In the genomic region with DNA sequence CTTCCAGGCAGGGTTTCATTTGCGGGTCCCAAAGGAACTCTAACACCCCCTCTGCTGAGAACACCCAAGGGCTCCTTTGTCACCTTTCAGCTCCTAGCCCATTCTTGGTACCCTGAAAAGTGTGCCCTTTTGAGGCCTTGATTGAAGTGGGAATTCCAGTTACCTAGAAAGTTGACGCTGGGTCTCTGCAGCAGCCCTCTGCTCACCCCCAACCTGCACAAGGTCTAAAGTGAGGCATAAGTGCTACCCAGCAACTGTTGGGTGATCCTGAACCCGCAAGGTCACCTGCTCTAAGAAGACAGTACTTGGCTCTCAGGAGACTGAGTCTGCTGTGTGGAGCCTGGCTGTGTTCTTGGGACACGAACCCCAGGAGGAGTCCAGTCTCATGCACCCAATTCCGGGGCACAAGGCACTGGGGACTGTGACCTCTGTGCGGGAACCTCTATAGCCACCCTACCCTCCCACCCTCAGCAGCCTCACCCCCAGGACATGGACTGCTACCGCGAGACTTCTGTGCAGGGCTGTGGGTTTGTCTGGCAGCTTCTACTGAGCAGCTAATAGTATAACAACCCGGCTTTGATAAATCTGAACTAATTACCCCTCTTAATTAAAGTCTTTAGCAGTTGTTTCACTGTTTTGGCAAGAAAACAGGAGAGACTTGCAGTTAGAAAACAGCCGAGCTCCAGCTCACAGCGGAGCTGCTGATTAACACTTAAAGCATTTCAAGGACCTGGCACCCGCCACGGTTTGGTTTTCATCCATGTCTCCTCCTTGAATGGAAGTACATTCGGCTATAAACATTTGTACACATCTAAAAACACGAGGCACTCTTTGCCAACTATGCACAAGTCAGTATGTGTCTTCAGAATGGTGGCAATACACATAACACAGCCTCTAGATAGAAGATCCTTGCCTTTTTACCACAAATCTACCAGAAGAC, we compare ENCODE assay signal across 13 mouse cellular contexts. TPM values are rescaled to one million over a fixed set of nuclear protein-coding genes. Genes with fewer than 3 reads are reported as not detected.
A peak's percentile ranks its signal among the peaks of the same experiment; 100 is the strongest.
DNase-seq lines count a peak whose midpoint lies in the region; ATAC-seq lines count a peak whose summit lies in the region.
"Had no signal": no experiment of that assay in that cellular context is flagged by ENCODE, and none has a peak within 500 bp of the region (broad histone marks: within the 10 kb centered on the region; RNA-seq: fewer than 3 reads in every experiment).

No protein-coding gene starts in this region.

- ATAC-seq in midbrain, embryonic 11.5 days (ENCODE audit: low FRiP score), result 0 out of 2 replicates have a peak, but pooled peaks have one; percentile 8
- ATAC-seq in forebrain, embryonic 14.5 days, result peak; percentile 92
- peak; percentile 44; the same call in 1 of the 2 replicates for ATAC-seq in midbrain, embryonic 16.5 days

- peak; percentile 28 for DNase-seq in embryo, embryonic 9.5 days (ENCODE audit: extremely low spot score)
- DNase-seq in embryo, embryonic 10 days (ENCODE audit: low spot score), result no peak
- peak; percentile 93 for DNase-seq in midbrain, embryonic 11.5 days (ENCODE audit: low spot score, missing footprints)
- no peak for DNase-seq in midbrain, embryonic 10.5 days (ENCODE audit: low spot score)
- DNase-seq in forebrain, embryonic 14.5 days (ENCODE audit: low spot score), result peak; percentile 98
- DNase-seq in spleen, postnatal 4 days (ENCODE audit: low spot score in 2 of 2), result no peak
- no peak for DNase-seq in frontal cortex, adult 2 months (ENCODE audit: extremely low spot score in 1 of 2, low spot score in 1 of 2)
- DNase-seq: gastrocnemius, postnatal 36 days; kidney, adult 9 months; liver, embryonic 13.5 days had no signal

- H3K4me1 ChIP-seq in midbrain, embryonic 11.5 days (ENCODE audit: control insufficient read depth, insufficient read depth, low read length), result peaks cover 10% of the 10 kb centered on the region
- peaks cover 26% of the 10 kb centered on the region for H3K4me1 ChIP-seq in midbrain, embryonic 10.5 days
- H3K4me1 ChIP-seq in forebrain, embryonic 14.5 days (ENCODE audit: control insufficient read depth, insufficient read depth, low read length), result peaks cover 9% of the 10 kb centered on the region
- H3K4me1 ChIP-seq in midbrain, embryonic 16.5 days (ENCODE audit: control insufficient read depth, insufficient read depth, low read length), result peaks cover 4% of the 10 kb centered on the region; the same call in 1 of the 2 replicates
- H3K4me1 ChIP-seq: liver, embryonic 13.5 days had no signal

- no peak overlapping the region for H3K4me3 ChIP-seq in midbrain, embryonic 11.5 days (ENCODE audit: low read depth, low read length)
- no peak overlapping the region for H3K4me3 ChIP-seq in midbrain, embryonic 10.5 days
- no peak overlapping the region for H3K4me3 ChIP-seq in forebrain, embryonic 14.5 days (ENCODE audit: low read depth, low read length)
- no peak overlapping the region for H3K4me3 ChIP-seq in midbrain, embryonic 16.5 days (ENCODE audit: low read depth, low read length)
- H3K4me3 ChIP-seq: liver, embryonic 13.5 days had no signal

- H3K27me3 ChIP-seq in midbrain, embryonic 11.5 days (ENCODE audit: control insufficient read depth, insufficient read depth, low read length), result peaks cover 82% of the 10 kb centered on the region
- peaks cover 96% of the 10 kb centered on the region for H3K27me3 ChIP-seq in midbrain, embryonic 10.5 days (ENCODE audit: low read depth, poor library complexity, severe bottlenecking)
- H3K27me3 ChIP-seq in forebrain, embryonic 14.5 days (replicated peaks; ENCODE audit: control insufficient read depth, insufficient read depth, low read length), result peaks cover 80% of the 10 kb centered on the region
- H3K27me3 ChIP-seq in midbrain, embryonic 16.5 days (ENCODE audit: control insufficient read depth, insufficient read depth, low read depth, low read length), result peaks cover 50% of the 10 kb centered on the region

- H3K27ac ChIP-seq in midbrain, embryonic 11.5 days (ENCODE audit: low read depth, low read length), result no peak overlapping the region
- H3K27ac ChIP-seq in midbrain, embryonic 10.5 days (replicated peaks), result no peak overlapping the region
- H3K27ac ChIP-seq in forebrain, embryonic 14.5 days (ENCODE audit: low read depth, low read length), result peak overlapping the region; percentile 5; the same call in 1 of the 2 replicates
- no peak overlapping the region for H3K27ac ChIP-seq in midbrain, embryonic 16.5 days (ENCODE audit: low read length)
- H3K27ac ChIP-seq: liver, embryonic 13.5 days had no signal

- H3K4me2 ChIP-seq in midbrain, embryonic 11.5 days, result no peak overlapping the region
- no peak overlapping the region for H3K4me2 ChIP-seq in forebrain, embryonic 14.5 days (ENCODE audit: low read length)
- no peak overlapping the region for H3K4me2 ChIP-seq in midbrain, embryonic 16.5 days (ENCODE audit: low read length)
- H3K4me2 ChIP-seq: liver, embryonic 13.5 days had no signal

- H3K36me3 ChIP-seq in midbrain, embryonic 11.5 days (ENCODE audit: control insufficient read depth, insufficient read depth, low read length), result no peaks in the 10 kb centered on the region
- no peaks in the 10 kb centered on the region for H3K36me3 ChIP-seq in midbrain, embryonic 10.5 days
- H3K36me3 ChIP-seq in forebrain, embryonic 14.5 days (ENCODE audit: control insufficient read depth, insufficient read depth, low read length), result no peaks in the 10 kb centered on the region
- no peaks in the 10 kb centered on the region for H3K36me3 ChIP-seq in midbrain, embryonic 16.5 days (ENCODE audit: control insufficient read depth, insufficient read depth, low read length)
- H3K36me3 ChIP-seq: liver, embryonic 13.5 days had no signal

- H3K9ac ChIP-seq in midbrain, embryonic 11.5 days (ENCODE audit: low read length), result no peak overlapping the region
- no peak overlapping the region for H3K9ac ChIP-seq in forebrain, embryonic 14.5 days (ENCODE audit: low read length)
- no peak overlapping the region for H3K9ac ChIP-seq in midbrain, embryonic 16.5 days (ENCODE audit: low read depth, low read length)
- H3K9ac ChIP-seq: liver, embryonic 13.5 days had no signal

- 1% methylated on average over 15 of the region's 15 CpGs for WGBS in midbrain, embryonic 11.5 days
- 3% methylated on average over 15 of the region's 15 CpGs for WGBS in midbrain, embryonic 10.5 days
- WGBS in forebrain, embryonic 14.5 days, result 3% methylated on average over 15 of the region's 15 CpGs
- 7% methylated on average over 15 of the region's 15 CpGs for WGBS in midbrain, embryonic 16.5 days

- H3K9me3 ChIP-seq in midbrain, embryonic 11.5 days (ENCODE audit: control insufficient read depth, low read length), result no peaks in the 10 kb centered on the region
- no peaks in the 10 kb centered on the region for H3K9me3 ChIP-seq in midbrain, embryonic 10.5 days (replicated peaks)
- no peaks in the 10 kb centered on the region for H3K9me3 ChIP-seq in forebrain, embryonic 14.5 days (replicated peaks; ENCODE audit: control insufficient read depth, low read length)
- H3K9me3 ChIP-seq in midbrain, embryonic 16.5 days (replicated peaks; ENCODE audit: control insufficient read depth, low read length, poor library complexity, severe bottlenecking), result no peaks in the 10 kb centered on the region
- H3K9me3 ChIP-seq: liver, embryonic 13.5 days had no signal

RNA-seq across cellular contexts. Expression of gene Fezf1, which starts 4.1 kb away (rescaled TPM):
- 1.9 and 3.3 TPM in 2 replicates for polyA plus RNA-seq in midbrain, embryonic 11.5 days (2014; fragmentation: Nextera tagmentation; extraction: Ambion mirVana)
- polyA plus RNA-seq in midbrain, embryonic 10.5 days (2016; fragmentation: Nextera tagmentation; extraction: Ambion mirVana), result 4.4 and 6.4 TPM in 2 replicates
- polyA plus RNA-seq in forebrain, embryonic 14.5 days (2014; fragmentation: Nextera tagmentation; extraction: Ambion mirVana), result 11.2 and 12.0 TPM in 2 replicates
- polyA plus RNA-seq in midbrain, embryonic 16.5 days (2015; fragmentation: Nextera tagmentation; extraction: Ambion mirVana), result 4.7 and 8.9 TPM in 2 replicates
- polyA plus RNA-seq in frontal cortex, adult 2 months (2012; rRNA removed), result 0.08 and 0.29 TPM in 2 replicates
- polyA plus RNA-seq: C2C12; cerebellum, adult 2 months; liver, embryonic 13.5 days had no signal

Comparison
In these comparisons a context has a peak if more than half of its experiments do, and no peak if none do; other contexts are left out.
1. DNase-seq: peak in embryo, embryonic 9.5 days (single experiment), midbrain, embryonic 11.5 days (single experiment) and forebrain, embryonic 14.5 days (single experiment); none in embryo, embryonic 10 days (single experiment), midbrain, embryonic 10.5 days (single experiment), spleen, postnatal 4 days (0 of 2) and frontal cortex, adult 2 months (0 of 2).
2. ATAC-seq: peak in every context shown above with its lines; median percentile 92 in forebrain, embryonic 14.5 days; 44 in midbrain, embryonic 16.5 days; 8 in midbrain, embryonic 11.5 days.